Mouse (Mus musculus): ENCODE results near the gene Rbfox2. TPM values are rescaled to one million over a fixed set of nuclear protein-coding genes. Genes with fewer than 3 reads are reported as not detected.

Gene Rbfox2
- polyA plus RNA-seq, 1 experiment from 2014 or later: 81.5 TPM

GRCm38 (mm10) chr15:77202881-77203254, 103.9 kb downstream of the Rbfox2 start:
- peak overlapping the region; percentile 57 for H3K9ac ChIP-seq (ENCODE audit: low read depth, low read length)
- H3K27me3 ChIP-seq (ENCODE audit: control insufficient read depth, insufficient read depth, low read length): no peaks in the 10 kb centered on the region
- H3K4me1 ChIP-seq (ENCODE audit: control insufficient read depth, insufficient read depth, low read length): peaks cover 49% of the 10 kb centered on the region
- 58% methylated on average over 3 of the region's 3 CpGs for WGBS (ENCODE audit: insufficient replicate concordance)
- ATAC-seq (replicated peaks; ENCODE audit: insufficient number of reproducible peaks, low FRiP score, low TSS enrichment): 0 out of 2 replicates have a peak, but pooled peaks have one; percentile 19
- H3K9me3 ChIP-seq (replicated peaks; ENCODE audit: control insufficient read depth, low read length): no peaks in the 10 kb centered on the region
- peak overlapping the region; percentile 57 for H3K4me2 ChIP-seq
- peak overlapping the region; percentile 29 for H3K4me3 ChIP-seq (ENCODE audit: low read depth, low read length)
- H3K27ac ChIP-seq (ENCODE audit: low read depth, low read length): peak overlapping the region; percentile 95
- H3K36me3 ChIP-seq (ENCODE audit: control insufficient read depth, insufficient read depth, low read length): no peaks in the 10 kb centered on the region

- Histone ChIP-seq H3K4me2 (peak overlapping the region; percentile 45), H3K4me3 (ENCODE audit: low read depth, low read length) (no peak overlapping the region; the same call in 1 of the 2 replicates), H3K4me1 (ENCODE audit: control insufficient read depth, insufficient read depth, low read length) (peaks cover 49% of the 10 kb centered on the region), H3K27ac (ENCODE audit: low read depth, low read length) (peak overlapping the region; percentile 67; the same call in 1 of the 2 replicates), H3K36me3 (ENCODE audit: control insufficient read depth, insufficient read depth, low read length) (no peaks in the 10 kb centered on the region), H3K27me3 (ENCODE audit: control insufficient read depth, insufficient read depth, low read length) (no peaks in the 10 kb centered on the region), H3K9me3 (replicated peaks; ENCODE audit: control insufficient read depth, low read length) (no peaks in the 10 kb centered on the region), H3K9ac (ENCODE audit: low read depth, low read length) (peak overlapping the region; percentile 44; the same call in 1 of the 2 replicates)
- 12% methylated on average over 2 of the region's 2 CpGs for WGBS (ENCODE audit: insufficient replicate concordance)
- ATAC-seq (replicated peaks; ENCODE audit: insufficient number of reproducible peaks, low FRiP score, low TSS enrichment): no peak
Observed at GRCm38 (mm10) chr15:77202223-77202622, 104.6 kb downstream of the Rbfox2 start.

DNA sequence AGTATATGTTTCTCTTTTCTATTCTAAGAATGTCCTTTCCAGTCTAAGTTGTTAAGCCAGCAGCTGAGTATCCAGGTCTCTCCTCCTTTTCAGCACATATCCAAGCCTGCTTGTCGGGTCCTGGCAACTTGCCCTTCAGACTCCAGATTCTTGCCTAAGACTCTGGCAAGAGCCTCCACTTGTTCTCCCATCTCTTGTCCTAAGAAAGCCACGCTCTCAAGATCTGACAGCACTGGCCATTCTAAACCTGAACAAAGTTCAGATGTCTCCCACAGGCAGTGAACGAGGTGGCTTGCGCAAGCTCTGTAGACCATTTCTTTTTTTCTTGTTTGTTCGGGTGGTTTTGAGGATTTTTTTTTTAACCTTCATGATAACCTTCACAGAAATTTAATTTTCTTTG, 110.0 kb downstream of the Rbfox2 start:
- Histone ChIP-seq H3K27me3 (ENCODE audit: control insufficient read depth, insufficient read depth, low read length) (no peaks in the 10 kb centered on the region), H3K36me3 (ENCODE audit: control insufficient read depth, insufficient read depth, low read length) (no peaks in the 10 kb centered on the region), H3K27ac (ENCODE audit: low read depth, low read length) (no peak overlapping the region), H3K9ac (ENCODE audit: low read depth, low read length) (no peak overlapping the region), H3K4me3 (ENCODE audit: low read depth, low read length) (no peak overlapping the region), H3K9me3 (replicated peaks; ENCODE audit: control insufficient read depth, low read length) (no peaks in the 10 kb centered on the region), H3K4me1 (ENCODE audit: control insufficient read depth, insufficient read depth, low read length) (peaks cover 33% of the 10 kb centered on the region), H3K4me2 (no peak overlapping the region)
- no peak for ATAC-seq (replicated peaks; ENCODE audit: insufficient number of reproducible peaks, low FRiP score, low TSS enrichment)
- 72% methylated on average over 5 of the region's 5 CpGs for WGBS (ENCODE audit: insufficient replicate concordance)

GRCm38 (mm10) chr15:77196001-77196400, 110.8 kb downstream of the Rbfox2 start:
- H3K4me1 ChIP-seq (ENCODE audit: control insufficient read depth, insufficient read depth, low read length): peaks cover 30% of the 10 kb centered on the region
- H3K27ac ChIP-seq (ENCODE audit: low read depth, low read length): no peak overlapping the region
- no peak overlapping the region for H3K4me3 ChIP-seq (ENCODE audit: low read depth, low read length)
- no peaks in the 10 kb centered on the region for H3K27me3 ChIP-seq (ENCODE audit: control insufficient read depth, insufficient read depth, low read length)
- no peaks in the 10 kb centered on the region for H3K36me3 ChIP-seq (ENCODE audit: control insufficient read depth, insufficient read depth, low read length)
- no peak overlapping the region for H3K4me2 ChIP-seq
- no peak overlapping the region for H3K9ac ChIP-seq (ENCODE audit: low read depth, low read length)
- no peak for ATAC-seq (replicated peaks; ENCODE audit: insufficient number of reproducible peaks, low FRiP score, low TSS enrichment)
- H3K9me3 ChIP-seq (replicated peaks; ENCODE audit: control insufficient read depth, low read length): no peaks in the 10 kb centered on the region
- WGBS (ENCODE audit: insufficient replicate concordance): 76% methylated on average over 2 of the region's 2 CpGs

DNA sequence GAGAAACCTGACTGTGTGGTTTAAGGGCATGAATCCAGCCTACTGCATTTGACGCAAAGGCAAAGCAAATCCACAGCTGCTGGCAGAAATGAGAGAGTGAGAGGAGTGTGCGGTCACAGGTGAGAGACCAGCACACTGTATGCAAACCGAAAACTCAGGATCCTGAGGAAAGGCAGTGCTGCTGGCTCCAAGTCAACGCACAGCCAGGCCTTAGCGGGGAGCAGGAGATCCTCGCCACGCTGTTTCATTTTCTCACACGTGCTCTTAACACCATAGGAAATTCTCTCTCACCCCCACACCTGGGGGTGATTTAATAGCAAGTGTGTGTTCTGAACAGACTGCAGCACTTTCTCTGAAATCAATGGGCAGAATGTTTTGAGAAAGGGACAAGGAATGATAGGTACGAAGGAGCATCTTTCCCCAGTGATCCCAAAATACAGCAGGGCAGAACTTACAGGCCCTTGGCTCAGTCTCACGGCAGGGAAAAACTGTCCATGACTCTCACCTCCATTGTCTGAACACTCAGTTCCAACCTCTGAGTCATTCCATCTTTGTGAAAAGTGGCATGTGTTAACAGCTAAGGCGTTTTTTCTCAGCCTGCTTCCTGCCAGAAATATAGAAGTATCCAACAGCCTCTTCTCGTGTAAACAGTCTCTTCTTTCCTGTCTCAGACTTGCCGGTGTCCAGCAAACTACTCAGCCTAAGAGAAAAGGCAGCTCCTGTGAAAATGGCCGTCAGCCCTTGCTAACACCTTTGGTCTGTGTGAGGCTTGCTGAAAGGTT, 114.5 kb downstream of the Rbfox2 start:
- peak overlapping the region; percentile 31 for H3K27ac ChIP-seq (ENCODE audit: low read depth, low read length)

DNA sequence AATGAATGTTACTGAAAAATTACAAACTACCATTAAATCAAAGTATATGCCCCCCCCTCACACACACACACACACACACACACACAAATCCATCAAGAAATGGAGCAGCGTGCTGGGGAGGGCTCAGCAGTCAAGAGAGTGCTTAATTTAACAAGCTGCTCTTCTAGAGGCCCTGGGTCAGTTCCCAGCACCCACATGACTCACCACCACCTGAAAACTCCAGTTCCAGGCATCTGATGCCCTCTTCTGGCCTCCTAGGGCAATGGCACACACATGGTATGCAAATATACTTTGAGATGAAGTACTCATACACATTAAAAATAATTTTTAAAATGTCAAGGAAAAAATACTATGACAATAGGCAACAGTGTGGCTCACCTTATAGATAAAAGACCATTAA, 120.7 kb downstream of the Rbfox2 start:
- H3K9me3 ChIP-seq (replicated peaks; ENCODE audit: control insufficient read depth, low read length): 0 out of 2 replicates have a peak, but pooled peaks cover 3% of the 10 kb centered on the region
- H3K9ac ChIP-seq (ENCODE audit: low read depth, low read length): no peak overlapping the region
- no peak overlapping the region for H3K27ac ChIP-seq (ENCODE audit: low read depth, low read length)
- H3K4me3 ChIP-seq (ENCODE audit: low read depth, low read length): no peak overlapping the region
- H3K4me2 ChIP-seq: no peak overlapping the region
- no peak for ATAC-seq (replicated peaks; ENCODE audit: insufficient number of reproducible peaks, low FRiP score, low TSS enrichment)
- H3K36me3 ChIP-seq (ENCODE audit: control insufficient read depth, insufficient read depth, low read length): no peaks in the 10 kb centered on the region
- WGBS (ENCODE audit: insufficient replicate concordance): 88% methylated on average over 1 of the region's 1 CpGs
- peaks cover 18% of the 10 kb centered on the region for H3K4me1 ChIP-seq (ENCODE audit: control insufficient read depth, insufficient read depth, low read length)
- no peaks in the 10 kb centered on the region for H3K27me3 ChIP-seq (ENCODE audit: control insufficient read depth, insufficient read depth, low read length)

More for the DNA sequence above, 114.5 kb downstream of the Rbfox2 start:
- no peak for ATAC-seq (replicated peaks; ENCODE audit: insufficient number of reproducible peaks, low FRiP score, low TSS enrichment)
- Histone ChIP-seq H3K4me1 (ENCODE audit: control insufficient read depth, insufficient read depth, low read length) (peaks cover 35% of the 10 kb centered on the region), H3K36me3 (ENCODE audit: control insufficient read depth, insufficient read depth, low read length) (no peaks in the 10 kb centered on the region), H3K27me3 (ENCODE audit: control insufficient read depth, insufficient read depth, low read length) (no peaks in the 10 kb centered on the region), H3K4me3 (ENCODE audit: low read depth, low read length) (no peak overlapping the region), H3K4me2 (no peak overlapping the region), H3K9me3 (replicated peaks; ENCODE audit: control insufficient read depth, low read length) (no peaks in the 10 kb centered on the region), H3K9ac (ENCODE audit: low read depth, low read length) (peak overlapping the region; percentile 39; the same call in 1 of the 2 replicates)
- WGBS (ENCODE audit: insufficient replicate concordance): 61% methylated on average over 14 of the region's 14 CpGs

DNA sequence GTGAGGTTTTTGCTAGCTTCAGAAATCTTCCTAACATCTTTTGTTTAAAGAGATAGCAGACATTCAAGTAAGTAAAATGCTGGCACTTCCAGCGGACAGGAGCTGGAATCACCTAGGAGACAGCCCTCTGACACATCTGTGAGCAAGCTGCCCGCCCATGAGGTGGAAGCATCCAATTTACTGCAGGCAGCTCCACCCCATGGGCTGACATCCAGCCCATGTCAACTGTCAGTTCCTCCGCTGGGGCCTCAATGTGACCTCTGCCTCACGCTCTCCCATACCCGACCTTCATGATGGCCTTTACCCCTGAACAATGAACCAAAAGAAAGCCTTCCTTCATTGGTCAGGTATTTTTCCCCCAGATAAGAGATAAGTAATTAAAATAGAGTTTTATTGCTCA, 121.2 kb downstream of the Rbfox2 start:
- Histone ChIP-seq H3K27me3 (ENCODE audit: control insufficient read depth, insufficient read depth, low read length) (no peaks in the 10 kb centered on the region), H3K4me1 (ENCODE audit: control insufficient read depth, insufficient read depth, low read length) (peaks cover 17% of the 10 kb centered on the region), H3K4me2 (no peak overlapping the region), H3K9ac (ENCODE audit: low read depth, low read length) (no peak overlapping the region), H3K4me3 (ENCODE audit: low read depth, low read length) (no peak overlapping the region), H3K36me3 (ENCODE audit: control insufficient read depth, insufficient read depth, low read length) (no peaks in the 10 kb centered on the region), H3K27ac (ENCODE audit: low read depth, low read length) (no peak overlapping the region), H3K9me3 (replicated peaks; ENCODE audit: control insufficient read depth, low read length) (0 out of 2 replicates have a peak, but pooled peaks cover 3% of the 10 kb centered on the region)
- WGBS (ENCODE audit: insufficient replicate concordance): 30% methylated on average over 5 of the region's 5 CpGs
- ATAC-seq (replicated peaks; ENCODE audit: insufficient number of reproducible peaks, low FRiP score, low TSS enrichment): no peak

DNA sequence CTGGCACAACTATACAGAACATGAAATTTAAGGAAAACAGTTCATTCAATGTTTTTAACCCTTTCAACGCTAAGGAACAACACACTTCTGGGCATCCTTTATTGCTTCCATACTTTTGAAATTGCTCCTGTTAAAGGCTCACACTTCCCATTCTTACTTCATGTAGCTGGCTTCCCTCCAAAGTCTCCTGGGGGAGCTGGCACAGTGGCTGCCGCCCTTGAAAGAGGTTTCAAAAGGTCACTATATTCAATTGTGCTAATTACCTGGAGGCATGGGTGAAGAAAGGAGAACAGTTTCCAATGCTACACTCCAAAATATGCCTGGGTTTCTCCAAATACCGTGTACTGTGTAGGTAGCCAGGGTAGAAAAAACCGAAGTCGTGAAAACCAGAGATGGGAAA, 124.0 kb downstream of the Rbfox2 start:
- H3K27ac ChIP-seq (ENCODE audit: low read depth, low read length): peak overlapping the region; percentile 42; the same call in 1 of the 2 replicates
- 77% methylated on average over 5 of the region's 5 CpGs for WGBS (ENCODE audit: insufficient replicate concordance)
- no peaks in the 10 kb centered on the region for H3K36me3 ChIP-seq (ENCODE audit: control insufficient read depth, insufficient read depth, low read length)
- no peak overlapping the region for H3K4me2 ChIP-seq
- no peak overlapping the region for H3K9ac ChIP-seq (ENCODE audit: low read depth, low read length)
- H3K4me1 ChIP-seq (ENCODE audit: control insufficient read depth, insufficient read depth, low read length): peaks cover 9% of the 10 kb centered on the region
- H3K27me3 ChIP-seq (ENCODE audit: control insufficient read depth, insufficient read depth, low read length): no peaks in the 10 kb centered on the region
- H3K9me3 ChIP-seq (replicated peaks; ENCODE audit: control insufficient read depth, low read length): 0 out of 2 replicates have a peak, but pooled peaks cover 3% of the 10 kb centered on the region
- H3K4me3 ChIP-seq (ENCODE audit: low read depth, low read length): no peak overlapping the region
- no peak for ATAC-seq (replicated peaks; ENCODE audit: insufficient number of reproducible peaks, low FRiP score, low TSS enrichment)
